Mouse (Mus musculus) right cerebral cortex, postnatal 10 days (tissue): ENCODE measurements at regions not wholly inside any gene's neighbourhood (a gene's known extent, or its start where the extent isn't known, plus 50 kb on each side); places are given as distances from the start of the nearest gene placed in this dataset.

Experiments used
- DNase-seq, 2 experiments: peaks; one replicate each; pipeline ENCODE4 v3.0.0; 2021; ENCODE audit warnings: low spot score in 2 of 2

DNA sequence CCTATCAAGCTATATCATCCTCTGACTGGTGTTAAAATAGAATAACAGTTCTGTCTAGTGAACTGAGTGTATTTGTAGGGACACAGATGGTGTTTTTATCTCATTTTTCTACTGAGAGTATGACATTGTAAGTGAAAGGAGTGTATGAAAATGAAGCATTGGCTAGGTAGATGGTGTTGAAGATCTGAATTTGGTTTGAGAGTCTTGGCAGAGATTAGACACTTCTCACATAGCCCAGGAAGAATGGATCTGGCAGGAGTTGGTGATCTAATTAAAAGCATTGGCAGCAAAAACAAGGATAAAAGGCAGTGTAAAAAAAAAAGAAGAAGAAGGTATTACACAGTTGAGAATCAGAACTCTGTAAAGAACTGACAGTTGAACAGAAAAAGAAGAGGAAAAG is 900.4 kb upstream of the Pabpc4l start:
- peak in 1 of 2 experiments; percentile 35 for DNase-seq

DNA sequence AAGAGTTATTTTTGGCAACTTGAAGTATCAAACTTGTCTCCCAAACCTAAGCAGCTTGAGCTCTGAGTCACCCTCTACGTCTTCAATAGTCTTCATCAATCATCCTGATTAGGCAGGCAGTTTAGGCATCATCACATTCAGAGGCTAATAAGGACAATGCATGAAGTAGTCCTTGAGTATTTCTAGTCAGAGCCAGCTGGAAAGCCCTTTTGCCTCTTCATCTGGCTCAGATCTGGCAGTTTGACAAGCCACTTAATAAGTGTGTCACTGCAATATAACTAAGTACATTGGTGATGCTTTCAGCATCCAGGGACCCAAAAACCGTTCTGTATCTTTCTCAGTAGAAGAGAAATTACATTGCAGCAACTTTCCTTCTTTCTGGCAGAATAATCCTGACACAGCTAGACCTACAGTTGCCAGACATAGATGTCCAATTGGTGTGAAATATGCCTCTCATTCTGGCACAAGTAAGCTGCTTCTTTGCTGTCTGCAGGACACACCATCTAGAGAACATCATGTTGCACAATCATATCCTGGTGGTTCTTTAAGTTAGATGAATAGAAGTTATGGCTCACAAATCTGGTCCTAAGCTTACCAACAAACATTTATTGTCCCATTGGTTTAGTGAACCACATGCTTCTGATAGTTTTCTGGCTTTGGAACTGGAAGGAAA is 868.5 kb upstream of the Pabpc4l start:
- DNase-seq = no peak

DNA sequence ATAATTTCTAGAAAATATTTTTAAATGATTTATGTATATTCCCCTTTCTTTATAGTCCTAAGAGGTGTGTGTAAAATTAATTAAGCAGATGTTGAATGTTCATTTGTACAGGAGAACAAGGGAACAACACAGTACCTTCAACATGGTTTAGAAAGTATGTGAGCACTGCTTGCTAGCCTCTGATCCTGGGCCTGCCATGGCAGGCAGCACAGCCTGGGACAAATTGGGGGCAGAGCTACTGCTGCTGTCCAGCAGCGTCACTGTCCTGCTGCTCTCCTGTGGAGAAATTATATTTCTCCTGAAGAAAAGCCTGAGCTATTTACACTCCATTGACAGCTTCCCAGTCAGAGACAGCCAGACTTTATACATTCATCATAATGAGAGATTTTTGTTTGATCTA is 833.8 kb upstream of the Pabpc4l start:
- DNase-seq = no peak

DNA sequence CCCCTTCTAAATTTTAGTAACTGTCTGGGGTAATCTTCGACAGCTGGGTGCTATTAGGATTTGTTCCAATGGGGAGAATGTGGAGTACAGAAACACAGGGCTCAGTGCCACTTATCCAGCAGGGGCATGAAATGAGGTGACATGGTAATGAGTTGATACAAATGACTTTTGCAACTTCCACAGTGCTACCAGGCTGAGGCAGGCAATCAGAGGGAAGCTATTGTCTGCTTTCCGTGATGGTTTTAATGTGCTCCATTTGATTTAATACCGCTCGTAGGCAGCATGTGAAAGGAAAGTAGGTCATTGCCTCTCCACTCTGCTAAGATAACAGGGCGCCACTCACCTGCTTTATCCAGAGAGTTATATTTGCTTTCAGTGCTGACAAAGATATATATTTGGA is 832.3 kb upstream of the Pabpc4l start:
- no peak for DNase-seq

DNA sequence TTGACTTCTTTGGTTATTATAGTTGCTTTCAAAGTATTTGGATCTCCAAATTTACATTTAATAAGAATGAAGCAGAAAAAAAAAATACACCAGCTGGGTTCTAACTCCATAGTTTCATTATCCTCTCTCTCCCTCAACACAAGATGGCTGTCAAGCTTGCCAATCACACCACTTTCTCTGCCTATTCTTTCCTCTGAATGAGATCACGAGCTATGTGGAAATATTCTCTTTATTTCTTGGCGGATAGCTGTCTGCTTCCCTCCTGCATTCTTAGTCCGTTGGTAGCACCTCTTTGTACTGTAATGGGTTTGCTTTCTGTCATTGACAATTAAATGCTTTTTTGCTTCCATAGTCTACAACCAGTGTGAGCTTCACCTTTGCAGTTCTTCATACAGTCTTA is 793.0 kb upstream of the Pabpc4l start:
- DNase-seq = no peak

DNA sequence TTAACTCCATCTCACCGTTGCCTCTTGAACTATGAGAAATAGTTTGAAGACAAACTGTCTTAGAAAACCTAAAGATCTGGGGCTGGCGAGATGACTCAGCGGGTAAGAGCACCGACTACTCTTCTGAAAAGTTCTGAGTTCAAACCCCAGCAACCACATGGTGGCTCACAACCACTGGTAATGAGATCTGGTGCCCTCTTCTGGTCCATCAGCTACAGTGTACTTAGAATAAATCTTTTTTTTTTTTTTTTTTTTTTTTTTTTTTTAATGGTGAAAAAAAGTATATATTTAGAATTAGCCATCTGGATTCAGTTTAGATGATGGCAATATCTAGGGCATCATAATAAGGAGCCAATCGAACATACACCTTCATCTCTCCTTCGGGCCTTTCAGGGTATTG is 782.2 kb upstream of the Pabpc4l start:
- DNase-seq = no peak

DNA sequence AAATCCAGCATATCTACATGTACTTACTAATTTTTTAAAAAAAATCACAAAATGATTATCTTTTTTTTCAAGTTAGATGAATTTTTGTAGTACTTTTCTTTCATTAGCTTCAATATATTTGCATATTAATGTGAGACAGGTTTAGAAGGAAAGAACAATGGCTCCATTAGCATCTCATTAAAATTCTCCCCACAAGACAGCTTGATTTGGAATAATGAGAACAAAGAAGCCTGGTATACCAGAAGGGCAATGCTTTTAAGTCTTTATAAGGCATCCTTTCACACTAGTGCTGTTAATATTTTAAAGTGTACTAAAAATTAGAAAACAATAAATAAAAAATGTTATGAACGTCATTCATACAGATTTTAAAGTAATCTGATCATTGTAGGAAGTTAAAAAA is 770.6 kb upstream of the Pabpc4l start:
- no peak for DNase-seq

DNA sequence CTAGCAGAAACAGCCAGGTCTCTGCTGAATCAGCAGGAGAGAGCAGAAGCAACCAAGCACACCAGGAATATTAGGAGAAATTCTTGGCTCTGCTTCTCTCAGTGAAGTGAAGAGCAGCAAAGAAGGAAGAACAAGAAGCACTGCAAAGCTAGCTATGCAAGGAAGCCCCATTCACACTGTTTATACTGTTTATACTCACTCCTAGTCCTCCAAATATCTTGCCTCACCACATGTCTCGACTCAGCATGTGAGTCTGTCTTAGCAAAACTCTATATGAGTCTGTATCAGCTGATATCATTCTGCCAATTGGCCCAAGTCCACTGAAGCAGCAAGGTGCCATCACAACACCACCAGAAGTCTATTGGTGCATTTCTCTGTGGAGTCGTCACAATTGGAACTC is 765.1 kb upstream of the Pabpc4l start:
- no peak for DNase-seq

DNA sequence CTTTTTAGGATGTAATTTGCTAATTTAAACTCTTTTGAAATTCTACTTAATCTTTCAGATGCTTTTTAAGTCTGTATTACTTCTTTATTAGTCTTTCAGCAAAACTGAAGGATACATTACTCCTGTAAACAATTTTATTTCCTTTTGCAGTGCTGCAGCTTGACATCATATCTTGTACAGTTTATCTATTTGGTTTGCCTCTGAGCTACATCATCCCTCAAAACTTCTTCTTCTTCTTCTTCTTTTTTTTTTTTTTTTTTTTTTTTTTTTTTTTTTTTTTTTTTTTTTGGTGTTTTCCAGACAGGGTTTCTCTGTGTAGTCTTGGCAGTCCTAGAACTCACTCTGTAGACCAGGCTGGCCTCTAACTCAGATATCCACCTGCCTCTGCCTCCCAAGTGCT is 749.6 kb upstream of the Pabpc4l start:
- no peak for DNase-seq

DNA sequence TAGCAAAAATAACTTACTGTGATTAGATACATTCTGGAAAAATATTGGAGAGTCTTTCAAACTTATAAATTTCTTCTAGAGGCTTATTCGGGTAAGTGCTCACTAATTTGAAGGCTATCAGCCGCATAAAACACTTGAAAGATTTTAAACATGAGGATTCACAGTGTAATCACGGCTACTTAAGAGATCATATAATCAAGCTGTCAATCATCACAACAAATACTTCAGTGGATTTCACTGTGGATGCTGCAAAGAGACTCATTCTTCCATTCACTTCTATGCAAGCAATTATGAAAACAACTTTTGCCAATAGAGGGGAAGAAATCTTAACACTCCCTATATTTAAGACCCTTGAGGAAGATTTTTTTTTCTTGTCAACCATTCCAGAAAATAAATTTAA is 736.2 kb upstream of the Pabpc4l start:
- DNase-seq = no peak

DNA sequence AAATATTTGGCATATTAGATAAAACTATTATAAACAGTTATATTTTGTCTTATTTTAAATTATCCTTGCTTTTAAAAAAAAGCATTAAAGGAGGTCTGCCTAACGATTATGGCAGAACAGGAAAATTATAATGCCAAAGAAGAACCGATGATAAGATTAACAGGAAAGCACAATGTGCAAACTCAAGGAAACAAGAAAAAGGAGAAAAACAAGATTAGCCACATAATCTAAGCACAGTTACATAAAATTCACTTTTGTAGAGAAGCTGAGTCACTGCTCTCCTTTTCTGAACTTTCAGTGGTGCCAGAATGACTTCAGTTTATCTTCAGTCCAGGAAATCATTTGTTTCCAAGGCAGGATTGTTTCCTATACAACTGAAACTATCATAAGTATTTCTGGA is 734.7 kb upstream of the Pabpc4l start:
- no peak for DNase-seq

DNA sequence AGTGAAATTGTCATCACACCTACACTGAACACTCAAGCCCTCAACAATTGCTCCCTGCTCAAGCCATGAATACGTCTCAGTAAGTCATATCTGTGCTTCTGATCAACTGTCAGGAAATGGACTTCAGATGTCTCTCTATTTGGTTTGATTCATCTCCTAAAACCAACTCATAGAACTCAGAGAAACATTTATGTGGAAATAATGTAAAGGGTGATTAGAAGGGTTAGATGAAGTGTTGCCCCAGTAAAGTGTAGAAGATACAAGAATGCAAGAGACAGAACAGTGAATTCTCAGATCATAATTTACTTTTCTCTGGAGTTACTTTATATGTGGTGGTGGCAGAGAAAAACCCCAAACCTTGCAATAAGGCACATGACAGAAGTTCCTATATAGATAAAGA is 732.4 kb upstream of the Pabpc4l start:
- no peak for DNase-seq
